Mouse (Mus musculus) testis, adult 2 months (tissue): Measurements from ENCODE around the gene Nanos3.

ENCODE experiments used
- CTCF ChIP-seq: fragments of 200-500 bp; IDR thresholded peaks from 2 replicates; pipeline ENCODE4 v1.5.1; 2012; ENCODE audit warnings: low read depth, mild to moderate bottlenecking, inconsistent platforms, low read length, moderate library complexity; ENCODE audit not compliant: control insufficient read depth, insufficient read depth, insufficient replicate concordance
- POLR2A ChIP-seq: fragments of 200-500 bp; IDR thresholded peaks from 2 replicates; pipeline ENCODE4 v1.6.1; 2012; ENCODE audit warnings: low read depth, mild to moderate bottlenecking, inconsistent platforms, low read length, moderate library complexity; ENCODE audit not compliant: control insufficient read depth

DNA sequence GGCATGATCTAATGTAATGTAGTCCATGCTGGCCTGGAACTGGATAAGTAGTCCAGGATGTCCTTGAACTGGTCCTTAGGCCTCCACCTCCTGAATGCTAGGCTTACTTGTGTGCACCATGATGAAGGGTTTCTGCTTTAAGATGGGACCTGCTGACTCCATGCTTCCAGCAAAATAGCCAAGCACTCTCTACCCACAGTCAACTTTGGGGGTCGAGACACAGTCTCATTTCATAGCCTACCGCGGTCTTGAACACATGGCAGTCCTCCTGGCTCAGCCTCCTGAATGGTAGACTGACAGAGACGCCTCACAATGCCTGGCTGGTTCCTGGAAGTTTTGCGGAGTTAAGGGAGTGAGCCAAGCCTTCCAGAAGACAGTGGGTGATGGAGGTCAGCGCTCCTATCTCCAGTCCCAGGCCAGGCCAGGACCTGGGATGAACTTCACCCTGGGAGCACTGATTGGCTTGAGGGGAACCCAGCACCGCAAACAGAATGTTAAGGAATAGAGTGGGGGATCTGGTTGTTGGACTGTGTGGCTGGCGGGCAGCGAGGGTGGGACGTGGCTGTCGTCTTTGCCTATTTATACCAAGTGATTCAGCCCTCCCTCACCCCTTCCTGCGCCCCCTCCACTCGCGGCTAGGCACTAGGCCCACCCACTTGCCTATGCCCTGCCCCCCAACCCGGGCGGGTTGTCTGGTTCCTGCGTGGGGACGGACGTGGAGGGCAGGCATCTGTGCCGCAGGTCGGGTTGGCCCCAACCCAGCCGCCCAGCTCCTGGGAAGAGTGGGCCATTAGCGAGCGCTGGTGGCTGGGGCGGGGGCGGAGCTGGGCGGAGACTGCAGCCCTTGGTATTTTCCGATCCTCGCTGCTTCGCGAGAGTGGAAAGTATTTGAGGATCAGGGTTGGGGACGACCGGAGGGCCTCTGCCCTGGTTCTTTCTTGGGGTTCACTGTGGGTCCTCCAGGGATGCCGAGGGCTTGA, 18.2 kb upstream of the Nanos3 start:
- TF ChIP-seq CTCF (no peak), POLR2A (no peak)
